Mouse (Mus musculus) heart, adult 2 months (tissue): ENCODE data around the gene Fgfbp1. TPM values are rescaled to one million over a fixed set of nuclear protein-coding genes. Genes with fewer than 3 reads are reported as not detected.

Experiments used
- DNase-seq, 2 experiments: peaks; one replicate each; pipeline ENCODE4 v3.0.0; 2021
- H3K27ac ChIP-seq: fragments of 200-600 bp; 2 replicates; pipeline ENCODE4 v1.8.1; 2022
- H3K27me3 ChIP-seq: fragments of 200-500 bp; 2 replicates; pipeline ENCODE4 v1.6.1; 2012; ENCODE audit warnings: mild to moderate bottlenecking, low read length, inconsistent platforms, mixed read lengths; ENCODE audit not compliant: control insufficient read depth, insufficient read depth
- H3K36me3 ChIP-seq: fragments of 200-500 bp; 2 replicates; pipeline ENCODE4 v1.6.1; 2012; ENCODE audit warnings: low read length, inconsistent platforms; ENCODE audit not compliant: control insufficient read depth, insufficient read depth
- H3K4me1 ChIP-seq: fragments of 200-500 bp; 2 replicates; pipeline ENCODE4 v1.6.1; 2011; ENCODE audit warnings: low read length; ENCODE audit not compliant: control insufficient read depth, insufficient read depth
- H3K4me3 ChIP-seq: fragments of 200-600 bp; 2 replicates; pipeline ENCODE4 v1.8.1; 2022
- H3K79me2 ChIP-seq: fragments of 200-500 bp; replicated peaks from 2 replicates; pipeline ENCODE4 v1.6.1; 2012; ENCODE audit warnings: mild to moderate bottlenecking, inconsistent platforms, low read length, moderate library complexity, mixed read lengths; ENCODE audit not compliant: control insufficient read depth, insufficient read depth
- H3K9ac ChIP-seq: fragments of 200-500 bp; 2 replicates; pipeline ENCODE4 v1.6.1; 2012; ENCODE audit warnings: low read depth, mild to moderate bottlenecking, control low read depth, inconsistent platforms, low read length, mixed read lengths
- CTCF ChIP-seq: fragments of 200-600 bp; IDR thresholded peaks from 2 replicates; pipeline ENCODE4 v1.8.1; 2022; ENCODE audit warnings: antibody characterized with exemption, mild to moderate bottlenecking, moderate library complexity
- EP300 ChIP-seq: fragments of 200-500 bp; IDR thresholded peaks from 2 replicates; pipeline ENCODE4 v1.6.1; 2011; ENCODE audit warnings: low read depth, low read length, control low read depth; ENCODE audit not compliant: insufficient read depth
- POLR2A ChIP-seq: fragments of 200-500 bp; IDR thresholded peaks from 2 replicates; pipeline ENCODE4 v1.6.1; 2011; ENCODE audit warnings: mild to moderate bottlenecking, low read depth, low read length, control low read depth; ENCODE audit not compliant: insufficient read depth
- WGBS: fragments of 180-500 bp; shearing (Covaris S2); methylation state at CpG from one replicate; pipeline ENCODE4 v1.1.7; 2018; 5-methylcytosine and 5-hydroxymethylcytosine counted together
- intact Hi-C: fragments of 180-260 bp; cut with DNase I; formaldehyde crosslinking; loops from one replicate; pipeline ENCODE4 v1.15.1; 2025
- long read RNA-seq: library from polyadenylated mRNA; stranded (forward); transcript quantifications from one replicate; pipeline ENCODE4 v2.0.0, GENCODE M21; 2021
- polyA plus RNA-seq: library from polyadenylated mRNA; depleted of rRNA; stranded (reverse); fragments of >200 nt; gene quantifications from 2 replicates; pipeline ENCODE4 v1.2.3, GENCODE M21; 2012; rRNA removed
- total RNA-seq, 2 experiments: library from RNA; stranded (reverse); gene quantifications; 2 replicates each; pipeline ENCODE4 v1.2.3; 2021

The Fgfbp1 gene
- not detected for total RNA-seq
- polyA plus RNA-seq, result 0.16 and 0.44 TPM in 2 replicates
- long read RNA-seq, result 0 reads

DNA sequence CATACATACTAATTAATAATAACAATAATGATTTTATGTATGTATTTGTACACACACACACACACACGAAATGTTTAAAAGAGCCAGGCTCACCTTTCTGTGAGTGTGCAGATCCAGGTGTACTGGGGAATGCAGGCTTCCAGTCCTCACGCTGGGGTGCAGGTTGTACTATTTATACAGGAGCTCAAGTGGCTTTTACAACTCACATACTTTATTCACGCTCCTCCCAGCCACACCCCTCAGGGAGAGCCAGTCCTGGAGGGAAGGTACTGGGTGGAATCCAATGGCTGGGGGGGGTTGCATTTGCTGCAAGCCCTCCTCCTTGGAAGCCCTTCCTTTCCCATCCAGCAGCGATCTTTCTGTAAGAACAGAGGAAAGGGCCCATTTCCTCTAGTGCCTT is at the start of gene Fgfbp1:
Gene Fgfbp1, minus strand, starts transcription at position 160 of the 400 bp plus-strand sequence.
- intact Hi-C loops, result no loop called here
- no peaks in the 10 kb centered on the region for H3K27me3 ChIP-seq
- H3K79me2 ChIP-seq, result no peaks in the 10 kb centered on the region
- DNase-seq, result no peak
- no peaks in the 10 kb centered on the region for H3K4me1 ChIP-seq
- WGBS, result 43% methylated on average over 4 of the region's 4 CpGs
- H3K4me3 ChIP-seq, result no peak within 1 kb of the TSS
- H3K36me3 ChIP-seq, result no peaks in the 10 kb centered on the region
- no peak within 1 kb of the TSS for H3K9ac ChIP-seq
- H3K27ac ChIP-seq, result no peak within 1 kb of the TSS
- TF ChIP-seq CTCF, result no peak
- TF ChIP-seq POLR2A, result no peak
- no peak for TF ChIP-seq EP300

DNA sequence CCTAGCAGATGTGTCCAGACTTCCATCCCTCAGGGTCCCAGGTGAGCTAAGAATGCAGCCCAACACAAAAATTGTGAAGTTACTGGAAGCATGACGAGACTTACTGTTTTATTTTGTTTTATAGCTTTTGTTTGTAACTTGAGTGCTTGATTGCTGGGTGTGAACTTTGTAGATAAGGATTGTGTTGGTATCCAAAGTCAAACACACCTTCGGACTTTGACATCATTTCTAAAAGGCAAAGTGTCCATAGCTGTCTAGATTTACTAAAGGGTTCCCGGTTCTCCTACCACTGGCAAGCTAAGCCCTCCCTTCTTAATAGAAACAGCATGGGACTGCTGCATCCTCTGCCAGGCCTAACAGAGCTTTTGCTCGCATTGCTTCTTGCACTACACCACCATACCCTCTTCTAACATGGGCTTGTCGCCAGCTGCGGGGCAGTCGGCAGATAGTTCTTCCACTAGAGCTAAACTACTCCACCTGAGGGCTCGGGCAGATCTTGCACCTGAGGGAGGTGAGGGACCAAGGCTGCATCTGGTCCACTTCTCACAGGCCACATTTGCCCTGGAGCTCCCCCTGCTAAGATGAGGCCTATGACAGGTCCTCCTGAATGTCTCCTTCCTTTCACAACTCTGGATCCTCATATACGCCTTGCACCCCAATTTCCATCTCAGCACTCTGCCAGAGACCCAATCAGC is 16.9 kb upstream of the Fgfbp1 start:
- intact Hi-C loops, result no loop called here
- no peaks in the 10 kb centered on the region for H3K79me2 ChIP-seq
- TF ChIP-seq CTCF (no peak), EP300 (no peak), POLR2A (no peak)
- H3K27ac ChIP-seq, result no peak overlapping the region
- no peaks in the 10 kb centered on the region for H3K4me1 ChIP-seq
- no peaks in the 10 kb centered on the region for H3K36me3 ChIP-seq
- DNase-seq, result no peak
- no peaks in the 10 kb centered on the region for H3K27me3 ChIP-seq
- H3K4me3 ChIP-seq, result no peak overlapping the region
- 89% methylated on average over 9 of the region's 9 CpGs for WGBS
- no peak overlapping the region for H3K9ac ChIP-seq

DNA sequence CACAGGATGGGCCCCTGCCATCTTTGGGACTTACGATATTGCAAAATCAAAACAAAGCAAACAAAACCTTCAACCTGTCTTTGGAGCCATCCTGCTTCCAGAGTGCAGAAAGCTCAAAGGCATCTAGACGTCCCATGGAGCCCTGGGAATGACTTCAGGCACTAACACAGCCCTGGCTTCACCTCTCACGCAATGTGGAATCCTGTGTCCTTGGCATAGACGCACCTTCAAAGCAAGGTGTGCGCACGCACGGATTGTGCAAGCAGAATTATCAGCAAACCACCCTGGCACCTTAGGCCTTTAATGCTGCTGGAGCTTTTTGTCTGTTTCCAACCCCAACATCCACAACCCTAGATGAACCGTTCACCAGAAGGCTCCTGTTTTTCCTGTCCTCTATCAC is 16.0 kb upstream of the Fgfbp1 start:
- H3K4me3 ChIP-seq, result no peak overlapping the region
- no peaks in the 10 kb centered on the region for H3K36me3 ChIP-seq
- H3K4me1 ChIP-seq, result no peaks in the 10 kb centered on the region
- WGBS, result 84% methylated on average over 8 of the region's 8 CpGs
- intact Hi-C loops, result no loop called here
- H3K27ac ChIP-seq, result no peak overlapping the region
- DNase-seq, result no peak
- no peak overlapping the region for H3K9ac ChIP-seq
- no peaks in the 10 kb centered on the region for H3K79me2 ChIP-seq
- H3K27me3 ChIP-seq, result no peaks in the 10 kb centered on the region
- no peak for TF ChIP-seq POLR2A

DNA sequence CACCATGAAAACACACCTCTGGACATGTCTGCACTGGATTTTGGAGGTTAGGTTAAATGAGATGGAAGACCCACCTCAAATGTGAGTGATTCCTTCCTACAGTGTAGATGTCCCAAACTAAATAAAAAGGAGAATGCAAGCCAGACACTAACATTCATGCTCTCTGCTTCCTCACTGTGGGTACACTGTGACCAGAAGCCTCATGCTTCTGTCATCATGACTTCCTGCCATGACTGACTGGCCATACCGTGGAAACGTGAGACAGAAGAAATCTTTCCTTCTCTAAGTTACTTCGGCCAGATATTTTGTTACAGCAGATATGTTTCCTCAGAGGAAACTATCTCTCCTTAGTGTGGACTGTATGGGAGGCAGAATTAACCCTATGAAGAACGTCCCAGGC is 14.6 kb upstream of the Fgfbp1 start:
- Histone ChIP-seq H3K27ac (no peak overlapping the region), H3K4me3 (no peak overlapping the region), H3K9ac (no peak overlapping the region), H3K79me2 (no peaks in the 10 kb centered on the region), H3K27me3 (no peaks in the 10 kb centered on the region), H3K36me3 (no peaks in the 10 kb centered on the region), H3K4me1 (no peaks in the 10 kb centered on the region)
- intact Hi-C loops, result no loop called here
- no peak for DNase-seq
- 34% methylated on average over 4 of the region's 4 CpGs for WGBS
- TF ChIP-seq EP300 (no peak), CTCF (no peak), POLR2A (no peak)

DNA sequence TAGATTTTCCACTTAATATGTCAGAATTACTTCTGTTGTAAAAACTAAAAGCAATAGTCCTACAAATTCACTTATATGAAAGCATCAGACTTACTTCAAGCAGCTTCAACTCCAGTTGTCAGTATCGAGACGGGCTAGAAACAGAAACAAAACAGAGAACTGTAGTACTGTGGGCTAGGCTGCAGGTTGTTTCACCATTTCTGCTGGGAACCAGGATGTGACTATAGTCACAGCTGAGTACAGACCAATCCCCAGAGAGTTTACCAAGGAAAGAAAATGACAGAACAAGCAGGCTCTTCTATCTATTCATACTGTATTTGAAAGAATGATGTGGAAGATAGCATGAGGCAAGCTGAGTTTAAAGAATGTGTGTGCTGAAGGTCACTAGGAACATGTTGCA is 13.4 kb upstream of the Fgfbp1 start:
- 76% methylated on average over 2 of the region's 2 CpGs for WGBS
- no peaks in the 10 kb centered on the region for H3K79me2 ChIP-seq

DNA sequence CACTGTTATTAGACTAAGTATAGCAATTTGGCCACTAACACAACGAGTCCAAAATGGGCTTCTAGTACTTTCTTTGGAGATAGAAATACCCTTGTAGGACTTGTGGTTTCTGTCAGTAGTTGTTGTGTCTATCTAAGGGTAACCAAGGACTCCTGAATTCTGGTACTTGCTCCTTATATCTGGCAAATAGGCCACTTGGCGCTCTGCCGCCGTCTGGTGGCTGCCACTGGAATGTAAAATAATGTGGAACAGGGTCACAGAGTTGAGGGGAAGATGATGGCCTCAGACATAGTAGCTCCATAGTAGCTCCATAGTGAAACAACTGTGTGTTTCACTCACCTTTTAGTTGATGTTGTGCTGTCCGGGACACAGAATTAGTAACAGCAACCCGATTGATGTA is 8.7 kb upstream of the Fgfbp1 start:
- no peak for TF ChIP-seq EP300
- TF ChIP-seq CTCF, result peak; percentile 91
- TF ChIP-seq POLR2A, result no peak
- intact Hi-C loops, result loop anchor here (1.0 to 2.0 kb wide), 3 partner anchors 68 to 316 kb away; no protein-coding TSS in a partner anchor
- Histone ChIP-seq H3K79me2 (no peaks in the 10 kb centered on the region), H3K9ac (no peak overlapping the region), H3K36me3 (no peaks in the 10 kb centered on the region), H3K4me3 (no peak overlapping the region), H3K27me3 (no peaks in the 10 kb centered on the region), H3K4me1 (no peaks in the 10 kb centered on the region), H3K27ac (no peak overlapping the region)
- DNase-seq, result peak; percentile 38 to 75
- 48% methylated on average over 6 of the region's 6 CpGs for WGBS

More for the DNA sequence above, 13.4 kb upstream of the Fgfbp1 start:
- no peak overlapping the region for H3K9ac ChIP-seq
- H3K27me3 ChIP-seq, result no peaks in the 10 kb centered on the region
- no peaks in the 10 kb centered on the region for H3K4me1 ChIP-seq
- intact Hi-C loops, result no loop called here
- H3K4me3 ChIP-seq, result no peak overlapping the region
- no peaks in the 10 kb centered on the region for H3K36me3 ChIP-seq
- DNase-seq, result no peak
- no peak for TF ChIP-seq POLR2A
- no peak for TF ChIP-seq CTCF
- no peak for TF ChIP-seq EP300
- no peak overlapping the region for H3K27ac ChIP-seq
